Mouse (Mus musculus) small intestine, adult 2 months (tissue): ENCODE results near the gene Pfdn2.

Experiments used
- CTCF ChIP-seq: fragments of 200-500 bp; IDR thresholded peaks from 2 replicates; pipeline ENCODE4 v1.5.1; 2012; ENCODE audit warnings: low read depth, mild to moderate bottlenecking, control low read depth, inconsistent platforms, low read length, moderate library complexity, mixed read lengths; ENCODE audit not compliant: insufficient replicate concordance, insufficient read length; ENCODE audit errors: extremely low read depth
- POLR2A ChIP-seq: fragments of 200-500 bp; IDR thresholded peaks from 2 replicates; pipeline ENCODE4 v1.6.1; 2012; ENCODE audit warnings: low read depth, mild to moderate bottlenecking, control low read depth, inconsistent platforms, low read length, moderate library complexity

- no peak for TF ChIP-seq POLR2A
- TF ChIP-seq CTCF: no peak
These were observed 25.7 kb upstream of the Pfdn2 start for GRCm38 (mm10) chr1:171319748-171320147.
